Mouse (Mus musculus): ENCODE results near the gene Tmem132c.

The Tmem132c gene

DNA sequence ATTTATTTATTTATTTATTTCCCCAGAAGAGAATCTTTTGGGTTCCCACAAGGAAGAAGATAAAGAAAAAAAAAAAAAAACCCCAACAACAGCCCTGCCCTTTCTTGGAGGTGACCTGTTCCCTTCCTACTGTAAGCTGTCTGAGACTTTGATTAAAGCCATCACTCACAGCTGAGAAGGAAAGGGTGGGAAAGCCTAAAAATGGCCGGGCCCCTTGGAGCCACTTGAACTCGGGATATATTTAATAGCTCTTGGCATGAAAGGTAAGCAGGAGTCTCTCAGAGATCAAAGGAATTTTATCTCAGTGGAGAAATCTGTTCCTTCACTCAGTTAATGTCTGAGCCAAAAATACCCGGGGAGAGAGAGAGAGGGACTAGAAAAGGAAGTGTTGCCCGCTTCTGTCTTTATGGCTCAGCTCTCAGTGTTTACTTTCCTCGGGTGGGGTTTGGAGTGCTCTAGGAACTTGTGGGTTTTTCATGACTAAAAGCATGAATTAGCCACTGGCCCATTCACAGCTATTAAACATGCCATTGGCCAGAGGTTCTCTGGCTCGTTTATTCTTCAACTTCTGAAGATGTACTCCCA is 41.0 kb downstream of the Tmem132c start:
- in situ Hi-C loops (cut with MboI, MseI): no loop called here

DNA sequence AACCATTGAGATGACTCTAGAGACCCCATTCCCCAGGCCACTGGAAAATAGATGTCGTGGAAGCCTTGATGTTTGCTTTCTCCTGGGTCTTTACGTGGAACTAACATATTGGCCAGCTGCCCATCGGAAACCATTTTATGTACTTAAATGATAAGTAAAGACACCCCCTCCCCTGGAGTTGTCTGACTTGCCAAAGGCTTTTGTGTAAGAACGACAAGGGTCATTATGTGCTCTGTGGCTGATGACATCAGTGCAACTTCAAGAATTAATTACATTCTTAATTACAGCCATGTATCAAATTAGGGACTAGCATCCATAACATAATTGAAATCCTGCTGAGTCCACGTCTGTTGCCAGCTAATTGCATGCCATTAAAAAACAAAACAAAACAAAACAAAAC is 45.3 kb downstream of the Tmem132c start:
- in situ Hi-C loops (cut with MboI, MseI): no loop called here

DNA sequence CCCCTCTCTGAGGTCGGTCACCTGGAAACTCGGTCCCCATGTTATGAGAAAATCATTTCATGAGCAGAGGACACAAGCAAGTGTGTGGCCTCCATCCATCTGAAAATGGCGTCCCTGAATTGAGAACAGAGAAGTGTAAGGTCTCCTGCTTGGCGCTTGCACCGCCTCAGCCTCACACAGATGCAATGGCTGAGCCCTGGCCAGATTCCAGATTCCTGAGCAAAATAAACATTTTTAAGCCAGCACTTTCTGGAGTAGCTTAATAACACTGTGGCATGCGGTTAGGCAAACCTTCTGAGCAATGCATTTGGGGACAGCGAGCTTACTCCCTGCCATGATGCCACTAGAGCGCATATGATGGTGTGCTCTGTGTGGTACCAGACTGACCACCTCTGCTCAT is 48.1 kb downstream of the Tmem132c start:
- in situ Hi-C loops (cut with MboI, MseI): no loop called here

DNA sequence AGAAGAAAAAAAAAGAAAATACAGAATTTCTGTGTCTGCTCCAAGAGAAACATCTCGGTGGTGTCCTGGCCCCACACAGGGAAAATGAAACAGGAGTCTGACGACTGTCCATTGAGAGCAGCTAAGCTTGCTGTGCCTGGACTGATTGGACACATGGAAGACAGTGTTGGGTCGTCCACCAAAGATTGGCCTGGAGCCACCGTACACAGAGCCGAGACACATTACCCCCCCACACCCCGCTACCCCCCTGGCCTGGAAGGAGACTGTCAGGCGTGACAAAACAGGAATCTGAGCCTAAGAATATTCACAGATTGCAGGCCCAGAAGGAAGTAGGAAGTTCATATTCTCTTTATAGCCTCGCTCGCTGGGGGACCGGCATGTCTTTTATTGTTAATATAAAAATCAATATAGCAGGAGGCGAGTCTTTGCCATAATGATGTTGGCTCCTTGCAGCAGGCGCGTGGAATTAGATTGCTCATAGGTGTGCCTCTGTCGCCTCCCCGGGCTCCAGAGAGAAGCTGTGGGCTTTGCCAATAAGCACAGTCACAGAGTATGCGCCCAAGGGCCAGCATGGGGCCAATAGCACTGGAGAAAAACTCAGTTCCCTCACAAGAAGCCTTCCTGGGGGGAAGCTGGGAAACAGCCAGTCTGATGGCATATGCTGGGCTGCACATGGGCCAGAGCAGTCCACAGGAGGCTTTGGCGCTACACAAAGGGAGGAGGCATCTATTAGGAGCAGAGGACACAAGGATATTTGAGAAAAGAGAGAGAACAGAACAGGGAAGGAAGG is 49.0 kb downstream of the Tmem132c start:
- in situ Hi-C loops (cut with MboI, MseI): no loop called here

DNA sequence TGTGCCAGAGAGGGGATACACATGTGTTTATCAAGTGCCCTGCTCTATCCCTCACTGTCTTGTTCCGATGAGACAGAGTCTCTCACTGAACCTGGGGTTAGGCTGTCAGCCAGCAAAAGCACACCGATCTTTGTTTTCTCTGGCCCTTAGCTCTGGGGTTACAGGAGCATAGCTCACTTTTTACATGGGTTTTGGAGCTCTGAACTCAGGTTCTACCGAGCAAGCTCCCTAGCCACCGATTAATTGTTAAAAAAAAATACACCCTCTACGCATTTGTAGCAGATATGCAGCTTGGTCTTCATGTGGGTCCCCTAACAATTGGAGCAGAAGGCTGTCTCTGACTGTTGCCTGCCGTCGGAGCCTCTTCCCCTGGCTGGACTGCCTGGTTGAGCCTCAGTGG is 50.0 kb downstream of the Tmem132c start:
- in situ Hi-C loops (cut with MboI, MseI): no loop called here

DNA sequence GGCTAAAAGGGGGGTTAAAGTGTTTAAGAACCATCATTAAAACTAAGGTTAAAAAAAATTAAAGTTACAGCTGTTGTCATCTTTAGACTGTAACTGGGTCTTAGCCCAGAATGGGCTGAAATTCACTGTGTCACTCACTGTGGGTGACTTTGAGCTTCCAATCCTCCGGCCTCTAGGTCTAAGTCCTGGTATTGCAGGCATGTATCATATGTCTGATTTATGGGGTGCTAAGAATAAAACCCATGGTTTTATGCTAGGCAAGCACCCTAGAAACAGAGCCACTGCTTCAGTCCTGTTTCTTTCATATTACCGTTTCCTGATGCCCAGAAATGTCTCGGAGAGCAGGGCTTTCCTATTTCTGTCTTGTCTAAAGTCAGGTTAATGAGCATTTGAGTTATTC is 52.1 kb downstream of the Tmem132c start:
- in situ Hi-C loops (cut with MboI, MseI): no loop called here

DNA sequence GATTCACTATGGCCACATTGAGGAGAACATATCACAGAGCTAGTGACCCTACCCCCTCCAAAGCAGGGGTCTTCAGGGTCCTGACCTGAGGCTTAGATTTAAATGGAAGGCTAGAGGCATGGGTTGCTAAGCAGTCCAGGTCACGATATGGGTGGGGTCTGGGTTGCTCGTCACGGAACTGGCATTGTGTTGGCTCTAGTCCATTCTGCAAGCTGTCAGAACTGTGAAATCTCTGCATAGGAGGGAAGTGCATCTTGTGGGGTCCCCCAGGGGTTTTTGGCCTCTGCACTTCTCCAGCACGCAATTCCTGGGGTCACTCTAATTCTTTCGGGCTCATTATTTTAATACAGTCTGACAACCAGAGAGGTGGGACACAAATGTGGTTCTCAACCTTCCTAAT is 55.9 kb downstream of the Tmem132c start:
- in situ Hi-C loops (cut with MboI, MseI): no loop called here

DNA sequence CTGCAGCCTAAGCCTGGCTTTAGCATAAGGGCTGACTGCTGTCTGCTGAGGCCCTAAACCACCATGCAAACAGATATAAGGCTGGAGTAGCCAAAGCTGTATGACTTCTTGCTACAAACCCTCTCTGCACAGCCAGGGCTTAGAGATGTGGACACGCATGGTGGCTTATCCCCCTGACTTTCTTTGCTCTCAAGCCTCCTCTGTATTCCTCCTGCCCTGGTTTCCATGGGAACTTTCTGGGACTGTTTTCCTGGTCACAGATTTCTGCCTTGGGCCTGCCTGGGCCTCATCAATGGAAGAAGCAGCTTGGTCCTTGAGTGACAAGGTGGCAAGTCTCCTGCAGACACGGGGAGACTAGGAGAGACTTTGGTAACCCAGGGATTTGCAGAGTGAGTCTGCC is 56.5 kb downstream of the Tmem132c start:
- in situ Hi-C loops (cut with MboI, MseI): no loop called here

DNA sequence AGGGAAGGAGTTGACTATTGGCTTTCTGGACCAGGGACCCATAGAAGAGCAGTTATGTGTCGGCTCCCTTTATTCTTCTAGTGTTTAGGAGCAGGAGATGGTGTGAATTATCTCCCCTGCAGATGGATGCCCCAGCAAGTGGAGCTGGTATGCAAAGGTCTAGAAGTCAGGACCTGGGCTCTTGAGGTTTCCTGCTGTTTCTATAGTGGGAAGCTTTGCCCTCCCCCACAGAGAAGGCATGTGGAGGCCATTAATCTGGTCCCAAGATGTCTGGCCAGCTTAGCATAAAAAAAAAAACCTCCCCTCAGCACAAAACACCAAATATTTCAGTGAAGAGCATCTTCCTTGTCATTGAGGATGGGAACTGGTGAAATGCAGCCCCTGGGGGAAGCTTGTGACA is 57.4 kb downstream of the Tmem132c start:
- in situ Hi-C loops (cut with MboI, MseI): no loop called here

DNA sequence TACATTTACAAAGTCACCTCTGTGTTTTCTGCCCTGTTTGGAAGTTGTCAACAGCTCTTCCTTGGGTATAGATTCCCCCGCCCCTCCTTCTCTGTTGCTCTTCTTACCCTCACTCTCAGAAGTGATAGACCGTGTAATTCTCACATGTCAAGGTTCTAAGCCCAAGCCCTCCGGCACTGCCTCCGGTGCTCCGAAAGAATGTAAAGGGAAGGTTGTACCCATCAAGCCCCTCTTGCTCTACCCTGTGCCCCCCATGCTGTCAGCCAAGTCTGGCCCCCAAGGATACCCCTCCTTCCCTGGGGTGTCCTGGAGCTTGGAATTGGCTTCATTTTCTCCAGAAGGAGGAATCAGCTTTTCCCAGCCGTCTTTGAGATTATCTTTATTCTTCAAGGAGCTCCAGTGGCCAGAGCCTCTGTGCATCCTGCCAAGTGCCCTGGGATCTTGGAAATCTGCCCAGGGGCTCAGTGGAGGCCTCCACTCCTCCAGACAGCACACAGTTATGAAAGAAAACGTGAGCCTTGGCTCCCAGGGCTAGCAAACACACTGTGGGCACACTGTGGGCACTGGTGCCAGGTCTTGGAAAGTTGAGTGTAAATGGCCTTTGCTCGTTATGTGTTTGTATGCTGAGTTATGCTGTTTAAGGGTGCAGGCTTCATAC is 59.1 kb downstream of the Tmem132c start:
- in situ Hi-C loops (cut with MboI, MseI): no loop called here

DNA sequence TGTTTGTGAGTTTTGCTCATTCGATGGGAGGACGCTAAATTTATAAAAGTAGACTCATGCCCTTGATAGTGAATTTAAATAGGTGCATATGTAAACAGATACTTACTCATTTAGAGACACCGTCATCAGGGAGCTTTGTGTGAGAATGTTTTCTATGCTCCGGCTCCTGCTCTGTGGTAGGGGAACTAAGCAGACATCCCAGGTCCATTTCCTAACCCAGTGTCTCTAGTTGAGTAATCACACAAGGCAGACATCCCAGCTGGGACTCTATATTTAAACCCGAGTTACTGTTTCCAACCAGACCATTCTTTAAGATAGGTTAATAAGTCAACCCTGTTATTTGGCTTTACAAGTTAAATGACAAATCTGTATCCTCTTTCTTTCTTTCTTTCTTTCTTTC is 63.7 kb downstream of the Tmem132c start:
- in situ Hi-C loops (cut with MboI, MseI): no loop called here

DNA sequence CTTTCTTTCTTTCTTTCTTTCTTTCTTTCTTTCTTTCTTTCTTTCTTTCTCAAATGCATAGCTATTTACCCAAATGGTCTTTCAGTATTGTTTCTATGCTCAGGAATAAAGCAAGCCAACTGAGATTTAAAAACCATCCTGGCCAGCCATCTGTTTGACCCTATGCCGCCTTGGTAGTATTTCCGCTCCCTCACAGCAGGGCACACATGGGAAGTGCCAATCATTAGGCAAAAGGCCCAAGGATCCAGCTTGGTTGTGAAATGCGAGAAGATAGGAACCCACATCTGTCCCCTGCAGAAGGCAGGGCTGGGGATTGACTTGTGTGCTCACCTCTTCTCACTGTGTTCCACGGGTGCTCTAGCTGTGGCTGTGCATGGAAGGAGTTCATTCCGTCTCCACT is 64.1 kb downstream of the Tmem132c start:
- in situ Hi-C loops (cut with MboI, MseI): no loop called here

DNA sequence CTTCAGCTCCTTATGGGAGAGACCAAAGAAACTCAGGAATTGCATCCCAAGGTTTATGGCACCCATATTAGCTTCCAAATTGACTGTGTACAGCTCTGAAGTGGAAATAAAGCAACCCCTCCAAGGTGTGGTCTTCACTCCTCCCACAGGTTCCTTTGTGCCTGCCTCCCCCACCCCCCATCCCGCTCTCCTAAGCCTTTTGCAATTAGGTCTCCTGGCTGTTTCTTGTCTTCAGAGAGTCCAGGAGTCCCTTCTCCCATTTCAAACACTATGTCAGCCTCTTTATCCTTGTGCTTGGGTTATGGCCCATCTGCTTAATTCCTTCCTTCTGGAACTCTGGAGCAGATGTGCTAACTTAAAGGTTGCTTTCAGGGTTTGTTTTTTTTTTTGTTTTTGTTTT is 65.1 kb downstream of the Tmem132c start:
- in situ Hi-C loops (cut with MboI, MseI): no loop called here

DNA sequence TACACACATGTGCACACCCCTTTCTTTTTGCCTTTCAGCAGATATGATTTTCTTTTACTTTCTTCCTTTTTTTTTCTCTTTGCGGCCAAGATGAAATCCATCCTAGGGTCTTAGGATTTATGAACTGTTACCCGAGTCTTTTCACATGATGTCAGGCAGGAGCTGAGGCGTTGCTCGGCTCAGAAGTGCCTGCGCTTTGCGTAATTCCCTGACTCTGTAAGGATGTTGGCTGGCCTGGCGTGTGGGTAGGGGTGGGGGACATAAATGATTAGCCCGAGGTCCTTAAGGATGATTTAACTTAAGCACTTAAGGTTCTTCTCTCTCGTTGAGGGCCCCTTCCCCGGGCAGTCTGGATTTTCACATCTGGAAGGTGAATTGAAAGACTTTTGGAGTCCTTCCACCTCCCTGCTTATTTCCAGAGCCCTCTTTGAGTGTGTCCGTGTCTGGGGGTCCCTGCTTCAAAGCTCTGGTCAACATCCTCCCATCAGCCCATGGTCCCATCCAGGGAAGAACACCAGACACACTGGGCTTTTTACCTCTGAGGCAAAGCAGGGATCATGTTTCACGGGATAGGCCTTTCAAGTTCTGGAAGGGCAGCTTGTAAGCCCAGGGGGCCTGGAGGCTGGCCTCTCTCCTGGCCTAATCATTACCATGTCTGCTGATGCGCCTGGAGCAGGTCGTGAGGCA is 68.9 kb downstream of the Tmem132c start:
- in situ Hi-C loops (cut with MboI, MseI): no loop called here

DNA sequence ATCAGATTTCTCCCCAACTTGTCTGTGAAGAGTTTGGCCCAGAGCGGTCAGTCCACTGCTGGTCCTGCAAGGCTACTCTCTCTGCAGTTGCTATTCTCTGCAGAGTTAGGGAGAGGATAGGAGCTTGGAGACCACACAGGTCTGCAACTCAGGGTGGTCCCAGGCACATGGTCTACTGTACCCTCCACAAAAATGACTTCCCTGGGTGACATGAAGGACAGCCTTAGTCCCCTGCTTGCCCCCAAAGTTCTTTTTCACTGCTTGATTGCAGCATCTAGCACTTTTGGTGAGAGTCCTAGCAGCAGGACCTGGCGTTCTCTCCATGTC is 69.4 kb downstream of the Tmem132c start:
- in situ Hi-C loops (cut with MboI, MseI): no loop called here

DNA sequence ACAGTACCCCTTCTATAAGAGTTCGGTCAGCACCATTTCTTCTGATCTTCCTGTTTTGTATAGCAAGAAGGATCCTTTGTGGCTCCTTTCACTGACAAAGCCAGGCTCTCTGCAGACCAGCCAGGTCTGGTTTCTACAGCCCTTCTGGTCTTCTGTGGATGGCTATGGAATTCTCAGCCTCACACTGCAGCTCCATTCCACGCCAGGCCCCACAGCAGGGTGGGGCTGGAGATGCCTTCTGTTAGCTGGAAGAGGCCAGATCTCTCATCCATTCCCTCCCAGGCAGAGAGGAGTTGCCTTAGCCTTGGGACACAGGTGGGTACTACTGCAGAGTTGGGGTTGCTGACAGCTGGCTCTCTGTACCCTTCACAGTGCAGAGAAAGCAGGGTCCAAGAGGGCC is 72.0 kb downstream of the Tmem132c start:
- in situ Hi-C loops (cut with MboI, MseI): no loop called here

DNA sequence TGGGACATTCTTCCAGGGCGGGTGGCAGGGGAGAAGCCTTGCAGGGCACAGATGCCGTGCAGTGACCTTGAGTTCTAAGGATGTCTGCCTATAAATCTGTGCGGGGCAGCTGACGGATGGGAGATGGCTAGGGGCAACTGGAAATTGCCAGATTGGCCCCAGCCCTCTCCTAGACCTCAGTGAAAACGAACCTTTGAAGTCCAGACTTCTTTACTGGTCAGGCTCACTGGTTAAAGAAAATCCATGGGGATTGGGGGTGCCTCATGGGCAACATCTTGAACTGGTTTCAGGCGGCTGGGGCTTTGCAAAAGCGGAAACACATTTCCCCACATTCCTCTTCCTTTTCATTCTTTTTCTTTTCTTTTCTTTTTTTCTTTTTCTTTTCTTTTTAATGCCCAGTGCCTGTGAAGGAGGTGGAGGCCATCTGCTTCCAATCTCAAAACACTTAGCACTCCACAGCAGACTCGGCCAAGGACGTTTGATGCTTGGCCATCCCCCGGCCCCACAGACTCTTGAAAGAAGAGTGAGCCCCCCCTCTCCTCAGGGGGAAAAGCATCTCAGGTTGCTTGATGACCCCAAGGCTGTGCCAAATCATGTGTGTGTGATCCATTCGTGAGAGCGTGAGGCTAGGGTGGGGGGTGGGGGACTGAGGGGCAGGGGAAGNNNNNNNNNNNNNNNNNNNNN is 77.6 kb downstream of the Tmem132c start:
- in situ Hi-C loops (cut with MboI, MseI): no loop called here

DNA sequence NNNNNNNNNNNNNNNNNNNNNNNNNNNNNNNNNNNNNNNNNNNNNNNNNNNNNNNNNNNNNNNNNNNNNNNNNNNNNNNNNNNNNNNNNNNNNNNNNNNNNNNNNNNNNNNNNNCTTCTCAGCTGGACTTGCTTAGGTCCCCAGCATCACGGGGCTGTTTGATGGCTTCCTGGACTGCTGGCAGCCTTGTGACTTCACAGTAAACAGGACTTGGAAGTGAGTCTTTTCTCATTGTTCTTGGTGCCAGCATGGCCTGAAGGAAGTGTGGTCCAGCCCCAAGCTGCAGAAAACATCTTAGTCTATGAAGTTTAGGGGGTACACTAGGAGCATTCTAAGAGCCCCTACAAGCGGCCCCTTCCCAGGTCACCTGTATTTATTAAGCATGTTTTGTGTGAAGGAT is 83.0 kb downstream of the Tmem132c start:
- in situ Hi-C loops (cut with MboI, MseI): no loop called here

DNA sequence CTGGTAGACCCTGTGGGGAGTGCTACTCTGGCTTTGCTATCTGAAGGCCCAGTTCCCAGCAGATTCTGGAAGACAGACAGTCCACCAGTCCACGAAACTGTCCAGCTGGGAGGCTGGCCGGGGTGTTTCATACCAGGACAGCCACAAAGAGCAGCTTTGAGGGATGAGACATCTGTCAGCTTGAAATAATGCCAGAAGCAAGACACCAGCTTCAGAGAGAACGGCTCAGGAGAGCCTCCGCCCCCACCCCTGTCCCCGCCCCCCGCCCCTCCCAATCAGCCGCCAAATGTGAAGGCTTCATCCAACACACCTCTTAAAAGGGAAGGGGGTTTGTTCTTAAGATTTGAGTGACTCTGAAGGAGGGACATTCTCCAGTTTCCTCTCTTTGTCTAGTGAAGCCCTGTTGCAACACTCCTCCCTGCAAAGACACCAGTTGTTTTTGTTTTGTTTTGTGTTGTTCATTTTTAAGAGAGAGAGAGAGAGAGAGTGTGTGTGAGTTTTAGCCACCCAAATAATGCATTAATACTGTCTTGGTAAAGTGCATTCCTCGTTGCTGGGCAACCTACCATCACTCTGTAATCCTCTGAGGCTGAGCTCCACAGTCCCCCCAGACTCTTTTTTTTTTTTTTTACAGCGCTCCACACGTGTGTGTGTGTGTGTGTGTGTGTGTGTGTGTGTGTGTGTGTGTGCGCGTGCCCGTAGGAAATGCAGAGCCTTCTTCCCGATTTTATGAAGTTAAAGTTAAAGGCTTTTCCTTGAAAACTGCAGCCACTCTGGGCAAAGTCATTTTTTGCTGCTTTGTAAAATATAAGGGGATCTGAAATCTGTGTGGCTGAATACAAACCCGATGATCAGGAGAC is 94.7 kb downstream of the Tmem132c start:
- in situ Hi-C loops (cut with MboI, MseI): no loop called here

DNA sequence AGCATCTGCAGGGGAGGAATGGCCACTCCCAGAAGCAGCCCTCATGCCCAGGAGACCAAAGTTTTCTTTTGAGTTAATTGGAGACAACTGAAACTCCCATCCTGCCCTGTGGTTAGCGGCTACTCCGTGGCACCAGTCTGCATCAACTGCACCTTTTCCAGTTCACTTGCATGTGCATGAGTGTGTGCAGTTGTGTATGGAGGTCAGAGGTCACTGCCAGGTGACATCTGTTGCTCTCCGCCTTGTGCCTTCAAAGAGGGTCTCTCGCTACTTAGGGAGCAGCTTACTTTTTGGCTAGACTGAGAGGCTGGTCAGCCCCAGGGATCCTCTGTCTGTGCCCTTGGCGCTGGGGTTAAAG is 95.3 kb downstream of the Tmem132c start:
- in situ Hi-C loops (cut with MboI, MseI): no loop called here

DNA sequence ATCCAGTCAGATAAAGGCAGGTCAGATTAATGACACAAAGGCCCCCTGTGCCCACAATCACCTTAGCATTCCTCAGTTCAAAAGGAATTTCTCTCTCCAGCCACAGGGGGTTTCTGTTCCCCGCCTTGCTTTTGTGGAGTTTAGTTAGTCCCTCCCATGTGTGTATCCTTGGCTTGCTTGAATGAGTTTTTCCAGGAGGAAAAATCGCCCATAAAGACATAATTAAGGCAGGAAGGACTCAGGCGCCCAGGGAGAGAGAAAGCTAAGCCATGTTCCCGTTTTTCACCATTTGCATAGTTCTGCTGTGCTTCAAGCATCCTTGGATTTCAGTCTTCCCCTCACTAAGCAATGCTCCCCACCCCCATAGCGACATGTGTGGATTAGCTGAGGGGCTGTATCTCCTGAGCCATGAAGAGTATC is 97.4 kb downstream of the Tmem132c start:
- in situ Hi-C loops (cut with MboI, MseI): no loop called here

All from regulatory T cell (primary cell).